Mouse (Mus musculus): ENCODE results near the gene Bhmt2. TPM values are rescaled to one million over a fixed set of nuclear protein-coding genes. Genes with fewer than 3 reads are reported as not detected.

The Bhmt2 gene
- polyA plus RNA-seq, 1 experiment from 2014 or later, result 0.20 TPM

- no peaks in the 10 kb centered on the region for H3K9me3 ChIP-seq (replicated peaks; ENCODE audit: control insufficient read depth, low read length)
- H3K4me3 ChIP-seq (ENCODE audit: low read length), result no peak overlapping the region
- no peaks in the 10 kb centered on the region for H3K4me1 ChIP-seq (ENCODE audit: control insufficient read depth, insufficient read depth, low read length)
- H3K36me3 ChIP-seq (ENCODE audit: control insufficient read depth, insufficient read depth), result no peaks in the 10 kb centered on the region
- H3K27ac ChIP-seq (ENCODE audit: low read length), result no peak overlapping the region
- WGBS, result 65% methylated on average over 4 of the region's 4 CpGs
- H3K27me3 ChIP-seq (ENCODE audit: control insufficient read depth, insufficient read depth, low read length), result no peaks in the 10 kb centered on the region
- no peak for ATAC-seq (replicated peaks; ENCODE audit: extremely low read depth, insufficient read depth, low FRiP score)
- H3K9ac ChIP-seq (ENCODE audit: low read length), result no peak overlapping the region
- no peak overlapping the region for H3K4me2 ChIP-seq (ENCODE audit: low read depth, low read length)
These were observed 33.2 kb upstream of the Bhmt2 start for GRCm38 (mm10) chr13:93707271-93707670.

- Histone ChIP-seq H3K9me3 (replicated peaks; ENCODE audit: control insufficient read depth, low read length) (no peaks in the 10 kb centered on the region), H3K4me1 (ENCODE audit: control insufficient read depth, insufficient read depth, low read length) (no peaks in the 10 kb centered on the region), H3K27ac (ENCODE audit: low read length) (no peak overlapping the region), H3K36me3 (ENCODE audit: control insufficient read depth, insufficient read depth) (no peaks in the 10 kb centered on the region), H3K9ac (ENCODE audit: low read length) (no peak overlapping the region), H3K4me2 (ENCODE audit: low read depth, low read length) (no peak overlapping the region), H3K4me3 (ENCODE audit: low read length) (no peak overlapping the region), H3K27me3 (ENCODE audit: control insufficient read depth, insufficient read depth, low read length) (no peaks in the 10 kb centered on the region)
- no peak for ATAC-seq (replicated peaks; ENCODE audit: extremely low read depth, insufficient read depth, low FRiP score)
- WGBS, result 69% methylated on average over 4 of the region's 4 CpGs
These were observed 31.6 kb upstream of the Bhmt2 start for GRCm38 (mm10) chr13:93705697-93706096.

GRCm38 (mm10) chr13:93698866-93699265, 24.8 kb upstream of the Bhmt2 start:
- no peak for ATAC-seq (replicated peaks; ENCODE audit: extremely low read depth, insufficient read depth, low FRiP score)
- no peak overlapping the region for H3K9ac ChIP-seq (ENCODE audit: low read length)
- H3K9me3 ChIP-seq (replicated peaks; ENCODE audit: control insufficient read depth, low read length), result no peaks in the 10 kb centered on the region
- no peaks in the 10 kb centered on the region for H3K27me3 ChIP-seq (ENCODE audit: control insufficient read depth, insufficient read depth, low read length)
- H3K4me3 ChIP-seq (ENCODE audit: low read length), result no peak overlapping the region
- H3K4me2 ChIP-seq (ENCODE audit: low read depth, low read length), result no peak overlapping the region
- WGBS, result 58% methylated on average over 6 of the region's 6 CpGs
- H3K4me1 ChIP-seq (ENCODE audit: control insufficient read depth, insufficient read depth, low read length), result no peaks in the 10 kb centered on the region
- H3K27ac ChIP-seq (ENCODE audit: low read length), result no peak overlapping the region
- H3K36me3 ChIP-seq (ENCODE audit: control insufficient read depth, insufficient read depth), result no peaks in the 10 kb centered on the region

GRCm38 (mm10) chr13:93690821-93691220, 16.7 kb upstream of the Bhmt2 start:
- no peak overlapping the region for H3K4me3 ChIP-seq (ENCODE audit: low read length)
- H3K9ac ChIP-seq (ENCODE audit: low read length), result no peak overlapping the region
- H3K4me2 ChIP-seq (ENCODE audit: low read depth, low read length), result no peak overlapping the region
- no peaks in the 10 kb centered on the region for H3K36me3 ChIP-seq (ENCODE audit: control insufficient read depth, insufficient read depth)
- H3K4me1 ChIP-seq (ENCODE audit: control insufficient read depth, insufficient read depth, low read length), result no peaks in the 10 kb centered on the region
- no peaks in the 10 kb centered on the region for H3K27me3 ChIP-seq (ENCODE audit: control insufficient read depth, insufficient read depth, low read length)
- WGBS, result 55% methylated on average over 1 of the region's 1 CpGs
- no peak overlapping the region for H3K27ac ChIP-seq (ENCODE audit: low read length)
- no peaks in the 10 kb centered on the region for H3K9me3 ChIP-seq (replicated peaks; ENCODE audit: control insufficient read depth, low read length)
- ATAC-seq (replicated peaks; ENCODE audit: extremely low read depth, insufficient read depth, low FRiP score), result no peak

- Histone ChIP-seq H3K27me3 (ENCODE audit: control insufficient read depth, insufficient read depth, low read length) (no peaks in the 10 kb centered on the region), H3K9me3 (replicated peaks; ENCODE audit: control insufficient read depth, low read length) (no peaks in the 10 kb centered on the region), H3K4me1 (ENCODE audit: control insufficient read depth, insufficient read depth, low read length) (no peaks in the 10 kb centered on the region), H3K4me2 (ENCODE audit: low read depth, low read length) (no peak overlapping the region), H3K36me3 (ENCODE audit: control insufficient read depth, insufficient read depth) (no peaks in the 10 kb centered on the region), H3K4me3 (ENCODE audit: low read length) (no peak overlapping the region), H3K9ac (ENCODE audit: low read length) (no peak overlapping the region), H3K27ac (ENCODE audit: low read length) (no peak overlapping the region)
- 95% methylated on average over 3 of the region's 3 CpGs for WGBS
- ATAC-seq (replicated peaks; ENCODE audit: extremely low read depth, insufficient read depth, low FRiP score), result no peak
These were observed 15.5 kb upstream of the Bhmt2 start for GRCm38 (mm10) chr13:93689566-93689965.

GRCm38 (mm10) chr13:93687321-93687720, 13.2 kb upstream of the Bhmt2 start:
- WGBS, result 16% methylated on average over 5 of the region's 5 CpGs
- no peak overlapping the region for H3K4me2 ChIP-seq (ENCODE audit: low read depth, low read length)
- no peaks in the 10 kb centered on the region for H3K9me3 ChIP-seq (replicated peaks; ENCODE audit: control insufficient read depth, low read length)
- H3K4me3 ChIP-seq (ENCODE audit: low read length), result no peak overlapping the region
- no peak for ATAC-seq (replicated peaks; ENCODE audit: extremely low read depth, insufficient read depth, low FRiP score)
- H3K27me3 ChIP-seq (ENCODE audit: control insufficient read depth, insufficient read depth, low read length), result no peaks in the 10 kb centered on the region
- no peak overlapping the region for H3K27ac ChIP-seq (ENCODE audit: low read length)
- H3K4me1 ChIP-seq (ENCODE audit: control insufficient read depth, insufficient read depth, low read length), result no peaks in the 10 kb centered on the region
- no peaks in the 10 kb centered on the region for H3K36me3 ChIP-seq (ENCODE audit: control insufficient read depth, insufficient read depth)
- H3K9ac ChIP-seq (ENCODE audit: low read length), result no peak overlapping the region

GRCm38 (mm10) chr13:93685226-93685625, 11.1 kb upstream of the Bhmt2 start:
- H3K9ac ChIP-seq (ENCODE audit: low read length), result no peak overlapping the region
- H3K4me3 ChIP-seq (ENCODE audit: low read length), result no peak overlapping the region
- no peaks in the 10 kb centered on the region for H3K27me3 ChIP-seq (ENCODE audit: control insufficient read depth, insufficient read depth, low read length)
- H3K36me3 ChIP-seq (ENCODE audit: control insufficient read depth, insufficient read depth), result no peaks in the 10 kb centered on the region
- H3K4me1 ChIP-seq (ENCODE audit: control insufficient read depth, insufficient read depth, low read length), result no peaks in the 10 kb centered on the region
- no peak for ATAC-seq (replicated peaks; ENCODE audit: extremely low read depth, insufficient read depth, low FRiP score)
- no peak overlapping the region for H3K4me2 ChIP-seq (ENCODE audit: low read depth, low read length)
- H3K9me3 ChIP-seq (replicated peaks; ENCODE audit: control insufficient read depth, low read length), result no peaks in the 10 kb centered on the region
- WGBS, result 87% methylated on average over 4 of the region's 4 CpGs
- H3K27ac ChIP-seq (ENCODE audit: low read length), result no peak overlapping the region

- Histone ChIP-seq H3K4me1 (ENCODE audit: control insufficient read depth, insufficient read depth, low read length) (no peaks in the 10 kb centered on the region), H3K4me2 (ENCODE audit: low read depth, low read length) (no peak overlapping the region), H3K4me3 (ENCODE audit: low read length) (no peak overlapping the region), H3K27ac (ENCODE audit: low read length) (no peak overlapping the region), H3K9me3 (replicated peaks; ENCODE audit: control insufficient read depth, low read length) (no peaks in the 10 kb centered on the region; the same call in 1 of the 2 replicates), H3K36me3 (ENCODE audit: control insufficient read depth, insufficient read depth) (no peaks in the 10 kb centered on the region), H3K9ac (ENCODE audit: low read length) (no peak overlapping the region), H3K27me3 (ENCODE audit: control insufficient read depth, insufficient read depth, low read length) (no peaks in the 10 kb centered on the region)
- no peak for ATAC-seq (replicated peaks; ENCODE audit: extremely low read depth, insufficient read depth, low FRiP score)
These were observed 9.2 kb upstream of the Bhmt2 start for GRCm38 (mm10) chr13:93683336-93683735.

- peaks cover 11% of the 10 kb centered on the region for H3K27me3 ChIP-seq (ENCODE audit: control insufficient read depth, insufficient read depth, low read length)
- no peak overlapping the region for H3K4me3 ChIP-seq (ENCODE audit: low read length)
- no peak for ATAC-seq (replicated peaks; ENCODE audit: extremely low read depth, insufficient read depth, low FRiP score)
- WGBS, result 53% methylated on average over 9 of the region's 9 CpGs
- H3K27ac ChIP-seq (ENCODE audit: low read length), result no peak overlapping the region
- no peaks in the 10 kb centered on the region; the same call in 1 of the 2 replicates for H3K9me3 ChIP-seq (replicated peaks; ENCODE audit: control insufficient read depth, low read length)
- H3K4me1 ChIP-seq (ENCODE audit: control insufficient read depth, insufficient read depth, low read length), result no peaks in the 10 kb centered on the region
- H3K4me2 ChIP-seq (ENCODE audit: low read depth, low read length), result no peak overlapping the region
- no peak overlapping the region for H3K9ac ChIP-seq (ENCODE audit: low read length)
- H3K36me3 ChIP-seq (ENCODE audit: control insufficient read depth, insufficient read depth), result no peaks in the 10 kb centered on the region
These were observed 2.8 kb upstream of the Bhmt2 start for GRCm38 (mm10) chr13:93676864-93677263.

- Histone ChIP-seq H3K27me3 (ENCODE audit: control insufficient read depth, insufficient read depth, low read length) (peaks cover 11% of the 10 kb centered on the region), H3K4me2 (ENCODE audit: low read depth, low read length) (no peak overlapping the region), H3K36me3 (ENCODE audit: control insufficient read depth, insufficient read depth) (no peaks in the 10 kb centered on the region), H3K4me3 (ENCODE audit: low read length) (no peak overlapping the region), H3K9me3 (replicated peaks; ENCODE audit: control insufficient read depth, low read length) (peaks cover 5% of the 10 kb centered on the region), H3K9ac (ENCODE audit: low read length) (no peak overlapping the region), H3K4me1 (ENCODE audit: control insufficient read depth, insufficient read depth, low read length) (no peaks in the 10 kb centered on the region), H3K27ac (ENCODE audit: low read length) (no peak overlapping the region)
- 64% methylated on average over 2 of the region's 2 CpGs for WGBS
- no peak for ATAC-seq (replicated peaks; ENCODE audit: extremely low read depth, insufficient read depth, low FRiP score)
These were observed 806 bp downstream of the Bhmt2 start for GRCm38 (mm10) chr13:93673296-93673695.
